8 mouse cellular contexts compared by ENCODE assay signal in the genomic region with DNA sequence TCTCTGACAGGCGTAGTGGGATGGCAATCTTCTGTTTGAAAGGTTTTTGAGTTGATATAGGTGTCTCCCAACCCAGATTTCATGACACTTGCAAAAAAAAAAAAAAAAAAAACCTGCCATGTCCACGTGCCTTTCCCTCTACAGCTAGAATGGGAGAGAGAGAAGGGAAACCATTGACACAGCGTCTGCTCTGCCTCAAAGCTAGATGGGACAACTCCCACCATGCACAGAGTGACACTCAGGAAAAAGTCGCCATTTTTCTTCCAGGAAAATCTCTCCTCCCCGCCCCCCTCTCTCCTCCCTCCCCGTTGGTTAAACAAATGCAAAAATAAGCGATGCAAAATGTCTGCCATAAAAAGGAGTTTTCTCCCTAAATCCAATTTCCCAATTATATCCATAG.
DNase-seq lines count a peak whose midpoint lies in the region; ATAC-seq and TF ChIP-seq lines count a peak whose summit lies in the region.

No protein-coding gene starts in this region.

- H3K9me3 ChIP-seq in heart, embryonic 15.5 days (replicated peaks), result no peaks in the 10 kb centered on the region
- no peaks in the 10 kb centered on the region for H3K9me3 ChIP-seq in forebrain, embryonic 12.5 days
- H3K9me3 ChIP-seq in limb, embryonic 14.5 days (ENCODE audit: control insufficient read depth, low read length), result no peaks in the 10 kb centered on the region

- peak overlapping the region; percentile 93 for H3K27ac ChIP-seq in heart, embryonic 15.5 days
- H3K27ac ChIP-seq in forebrain, embryonic 12.5 days, result peak overlapping the region; percentile 94
- peak overlapping the region; percentile 97 for H3K27ac ChIP-seq in limb, embryonic 14.5 days (replicated peaks; ENCODE audit: low read depth, low read length)

- no peaks in the 10 kb centered on the region for H3K36me3 ChIP-seq in heart, embryonic 15.5 days
- H3K36me3 ChIP-seq in forebrain, embryonic 12.5 days (replicated peaks), result no peaks in the 10 kb centered on the region
- no peaks in the 10 kb centered on the region for H3K36me3 ChIP-seq in limb, embryonic 14.5 days (ENCODE audit: control insufficient read depth, insufficient read depth, low read length)

- no peak for DNase-seq in heart, adult 18-20 months
- DNase-seq in R1 (ENCODE audit: low read depth, low spot score), result peak; percentile 32
- peak; percentile 45 for DNase-seq in limb, embryonic 14.5 days (ENCODE audit: low spot score)
- no peak for DNase-seq in c-Kit-positive CD71-positive TER-119-positive erythroid progenitor cells, embryonic 14.5 days (ENCODE audit: low spot score)
- no peak for DNase-seq in cerebellum, adult 9-10 months

- no peak for ATAC-seq in heart, embryonic 15.5 days (replicated peaks; ENCODE audit: insufficient number of reproducible peaks, insufficient read depth, low FRiP score, low read depth)
- ATAC-seq in forebrain, embryonic 12.5 days (ENCODE audit: low FRiP score), result no peak
- ATAC-seq in limb, embryonic 14.5 days (ENCODE audit: low FRiP score, low read depth), result no peak
- no peak for ATAC-seq in CD4-positive, CD25-positive, alpha-beta regulatory T cell, adult 4 months

- H3K4me3 ChIP-seq in heart, embryonic 15.5 days, result peak overlapping the region; percentile 48
- no peak overlapping the region for H3K4me3 ChIP-seq in forebrain, embryonic 12.5 days (replicated peaks)
- H3K4me3 ChIP-seq in limb, embryonic 14.5 days (replicated peaks; ENCODE audit: low read length), result 0 out of 2 replicates have a peak overlapping the region, but pooled peaks have one; percentile 33

- H3K9ac ChIP-seq in heart, embryonic 15.5 days, result no peak overlapping the region
- H3K9ac ChIP-seq in forebrain, embryonic 12.5 days, result 0 out of 2 replicates have a peak overlapping the region, but pooled peaks have one; percentile 13
- H3K9ac ChIP-seq in limb, embryonic 14.5 days (ENCODE audit: low read depth, low read length, severe bottlenecking), result peak overlapping the region; percentile 57; the same call in 1 of the 2 replicates

- H3K27me3 ChIP-seq in heart, embryonic 15.5 days, result no peaks in the 10 kb centered on the region
- no peaks in the 10 kb centered on the region; the same call in 1 of the 2 replicates for H3K27me3 ChIP-seq in forebrain, embryonic 12.5 days
- no peaks in the 10 kb centered on the region for H3K27me3 ChIP-seq in limb, embryonic 14.5 days (ENCODE audit: control insufficient read depth, insufficient read depth, low read length)

- TF ChIP-seq POLR2A in limb, embryonic 14.5 days (IDR thresholded peaks at IDR 0.05; ENCODE audit: borderline replicate concordance, extremely low read depth, insufficient read depth, insufficient read length), result no peak

- peaks cover 23% of the 10 kb centered on the region for H3K4me1 ChIP-seq in heart, embryonic 15.5 days (replicated peaks)
- H3K4me1 ChIP-seq in forebrain, embryonic 12.5 days, result peaks cover 31% of the 10 kb centered on the region
- H3K4me1 ChIP-seq in limb, embryonic 14.5 days (ENCODE audit: control insufficient read depth, insufficient read depth, low read length), result peaks cover 33% of the 10 kb centered on the region

- peak overlapping the region; percentile 85 for H3K4me2 ChIP-seq in heart, embryonic 15.5 days
- H3K4me2 ChIP-seq in forebrain, embryonic 12.5 days, result peak overlapping the region; percentile 42
- H3K4me2 ChIP-seq in limb, embryonic 14.5 days (replicated peaks; ENCODE audit: low read depth, low read length, severe bottlenecking), result peak overlapping the region; percentile 63

- WGBS in heart, embryonic 15.5 days, result 49% methylated on average over 7 of the region's 7 CpGs
- WGBS in forebrain, embryonic 12.5 days, result 54% methylated on average over 7 of the region's 7 CpGs
- 36% methylated on average over 7 of the region's 7 CpGs for WGBS in limb, embryonic 14.5 days

Comparison
In these comparisons a context has a peak if more than half of its experiments do, and no peak if none do; other contexts are left out.
1. DNase-seq: peak in R1 (single experiment) and limb, embryonic 14.5 days (single experiment); none in heart, adult 18-20 months (0 of 2), c-Kit-positive CD71-positive TER-119-positive erythroid progenitor cells, embryonic 14.5 days (single experiment) and cerebellum, adult 9-10 months (single experiment).
2. Peak in every context shown above with its lines, with median percentiles within 50 percentile points of each other: H3K27ac ChIP-seq and H3K4me2 ChIP-seq.